Mouse (Mus musculus): ENCODE measurements around the gene Rxra. TPM values are rescaled to one million over a fixed set of nuclear protein-coding genes. Genes with fewer than 3 reads are reported as not detected.
A peak's percentile ranks its signal among the peaks of the same experiment; 100 is the strongest.

Gene Rxra
- polyA plus RNA-seq, 1 experiment from 2014 or later = 13.3 TPM

GRCm38 (mm10) chr2:27767773-27768172, 91.5 kb downstream of the Rxra start:
- H3K27ac ChIP-seq (ENCODE audit: low read depth) = peak overlapping the region; percentile 29; the same call in 1 of the 2 replicates

DNA sequence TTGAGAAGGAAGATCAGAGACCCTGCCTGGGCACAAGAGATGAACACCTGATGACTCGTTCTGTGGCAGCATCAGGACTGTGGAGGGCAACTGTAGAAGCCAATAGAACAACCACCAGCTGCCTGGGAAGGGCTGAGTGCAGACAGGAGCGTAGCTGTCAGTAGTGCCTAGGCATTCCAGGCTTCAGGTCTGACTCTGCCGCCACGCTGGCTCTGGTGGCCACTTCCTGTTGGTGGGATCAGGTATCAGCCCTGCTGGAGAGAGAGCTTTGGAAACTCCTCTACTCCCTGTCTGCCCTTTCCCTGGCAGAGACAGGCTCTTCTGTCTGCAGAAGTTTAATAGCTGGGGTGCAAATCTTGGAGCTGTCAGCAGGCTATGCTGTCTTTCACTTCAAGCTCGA, 93.5 kb downstream of the Rxra start:
- Histone ChIP-seq H3K9ac (replicated peaks) (no peak overlapping the region), H3K4me2 (ENCODE audit: low read depth, low read length) (no peak overlapping the region), H3K27ac (ENCODE audit: low read depth) (no peak overlapping the region), H3K36me3 (replicated peaks; ENCODE audit: insufficient read depth, low read length) (no peaks in the 10 kb centered on the region), H3K9me3 (ENCODE audit: low read length) (no peaks in the 10 kb centered on the region), H3K4me1 (ENCODE audit: insufficient read depth) (0 out of 2 replicates have a peak, but pooled peaks cover 8% of the 10 kb centered on the region), H3K4me3 (ENCODE audit: low read depth, low read length) (no peak overlapping the region), H3K27me3 (ENCODE audit: insufficient read depth, low read length) (no peaks in the 10 kb centered on the region)
- DNase-seq (no peak), ATAC-seq (no peak)
- 27% methylated on average over 5 of the region's 5 CpGs for WGBS (ENCODE audit: insufficient replicate concordance)
- TF ChIP-seq CTCF (IDR thresholded peaks at IDR 0.05; ENCODE audit: low read depth) = no peak
- TF ChIP-seq EP300 (IDR thresholded peaks at IDR 0.05; ENCODE audit: low read depth) = no peak

More at GRCm38 (mm10) chr2:27767773-27768172, 91.5 kb downstream of the Rxra start:
- 55% methylated on average over 7 of the region's 7 CpGs for WGBS (ENCODE audit: insufficient replicate concordance)
- no peaks in the 10 kb centered on the region for H3K27me3 ChIP-seq (ENCODE audit: insufficient read depth, low read length)
- H3K4me1 ChIP-seq (ENCODE audit: insufficient read depth) = 0 out of 2 replicates have a peak, but pooled peaks cover 7% of the 10 kb centered on the region
- ATAC-seq (no peak), DNase-seq (no peak)
- H3K9ac ChIP-seq (replicated peaks) = no peak overlapping the region
- no peaks in the 10 kb centered on the region for H3K36me3 ChIP-seq (replicated peaks; ENCODE audit: insufficient read depth, low read length)
- TF ChIP-seq CTCF (IDR thresholded peaks at IDR 0.05; ENCODE audit: low read depth) = no peak
- no peak for TF ChIP-seq EP300 (IDR thresholded peaks at IDR 0.05; ENCODE audit: low read depth)
- H3K9me3 ChIP-seq (ENCODE audit: low read length) = no peaks in the 10 kb centered on the region
- no peak overlapping the region for H3K4me3 ChIP-seq (ENCODE audit: low read depth, low read length)
- no peak overlapping the region for H3K4me2 ChIP-seq (ENCODE audit: low read depth, low read length)

- Histone ChIP-seq H3K4me2 (ENCODE audit: low read depth, low read length) (no peak overlapping the region), H3K9ac (replicated peaks) (no peak overlapping the region), H3K27me3 (ENCODE audit: insufficient read depth, low read length) (no peaks in the 10 kb centered on the region), H3K4me3 (ENCODE audit: low read depth, low read length) (no peak overlapping the region), H3K9me3 (ENCODE audit: low read length) (no peaks in the 10 kb centered on the region), H3K27ac (ENCODE audit: low read depth) (no peak overlapping the region), H3K4me1 (ENCODE audit: insufficient read depth) (0 out of 2 replicates have a peak, but pooled peaks cover 8% of the 10 kb centered on the region), H3K36me3 (replicated peaks; ENCODE audit: insufficient read depth, low read length) (no peaks in the 10 kb centered on the region)
- TF ChIP-seq EP300 (IDR thresholded peaks at IDR 0.05; ENCODE audit: low read depth) (no peak), CTCF (IDR thresholded peaks at IDR 0.05; ENCODE audit: low read depth) (peak; percentile 84)
- ATAC-seq = 0 out of 2 replicates have a peak, but pooled peaks have one; percentile 18
- DNase-seq = peak; percentile 67
- 4% methylated on average over 4 of the region's 4 CpGs for WGBS (ENCODE audit: insufficient replicate concordance)
These were observed 94.0 kb downstream of the Rxra start for GRCm38 (mm10) chr2:27770205-27770604.

- Histone ChIP-seq H3K27me3 (ENCODE audit: insufficient read depth, low read length) (no peaks in the 10 kb centered on the region), H3K9me3 (ENCODE audit: low read length) (no peaks in the 10 kb centered on the region), H3K36me3 (replicated peaks; ENCODE audit: insufficient read depth, low read length) (no peaks in the 10 kb centered on the region), H3K4me1 (ENCODE audit: insufficient read depth) (0 out of 2 replicates have a peak, but pooled peaks cover 8% of the 10 kb centered on the region), H3K4me3 (ENCODE audit: low read depth, low read length) (no peak overlapping the region), H3K4me2 (ENCODE audit: low read depth, low read length) (no peak overlapping the region), H3K27ac (ENCODE audit: low read depth) (no peak overlapping the region), H3K9ac (replicated peaks) (no peak overlapping the region)
- 25% methylated on average over 7 of the region's 7 CpGs for WGBS (ENCODE audit: insufficient replicate concordance)
- peak; percentile 86 for DNase-seq
- ATAC-seq = peak; percentile 12; the same call in 1 of the 2 replicates
- peak; percentile 93 for TF ChIP-seq CTCF (IDR thresholded peaks at IDR 0.05; ENCODE audit: low read depth)
- TF ChIP-seq EP300 (IDR thresholded peaks at IDR 0.05; ENCODE audit: low read depth) = no peak
These were observed 95.7 kb downstream of the Rxra start for GRCm38 (mm10) chr2:27771936-27772335.

DNA sequence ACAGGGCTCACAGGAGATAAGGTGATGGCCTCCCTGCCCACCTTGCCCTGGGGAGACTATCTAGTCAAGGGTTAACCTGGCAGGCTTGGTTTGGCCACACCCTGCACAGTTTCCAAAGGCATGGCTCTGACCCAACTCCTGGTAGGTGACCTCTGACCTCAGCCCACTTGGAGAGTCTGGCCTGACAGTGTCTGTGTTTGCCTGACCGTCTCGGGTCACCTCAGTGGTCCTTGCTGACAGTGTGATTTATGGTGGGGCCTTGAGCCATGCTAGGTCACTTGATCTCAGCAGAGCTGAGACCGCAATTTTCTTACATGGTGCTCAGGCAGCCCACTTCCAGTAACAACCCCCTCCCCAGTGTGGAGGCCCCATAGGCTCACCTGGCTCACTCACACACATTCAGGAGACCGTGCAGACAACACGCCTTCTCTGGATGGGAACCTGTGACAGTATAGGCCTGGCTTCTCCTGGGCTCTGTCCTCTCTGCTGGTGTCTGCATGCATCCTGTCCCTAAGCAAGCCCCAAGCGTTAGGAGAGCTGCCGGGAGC, 96.7 kb downstream of the Rxra start:
- Histone ChIP-seq H3K9ac (replicated peaks) (no peak overlapping the region), H3K9me3 (ENCODE audit: low read length) (no peaks in the 10 kb centered on the region), H3K36me3 (replicated peaks; ENCODE audit: insufficient read depth, low read length) (no peaks in the 10 kb centered on the region), H3K27ac (ENCODE audit: low read depth) (no peak overlapping the region), H3K4me2 (ENCODE audit: low read depth, low read length) (no peak overlapping the region), H3K4me1 (ENCODE audit: insufficient read depth) (0 out of 2 replicates have a peak, but pooled peaks cover 11% of the 10 kb centered on the region), H3K27me3 (ENCODE audit: insufficient read depth, low read length) (no peaks in the 10 kb centered on the region), H3K4me3 (ENCODE audit: low read depth, low read length) (no peak overlapping the region)
- WGBS (ENCODE audit: insufficient replicate concordance) = 55% methylated on average over 7 of the region's 7 CpGs
- TF ChIP-seq CTCF (IDR thresholded peaks at IDR 0.05; ENCODE audit: low read depth) = no peak
- TF ChIP-seq EP300 (IDR thresholded peaks at IDR 0.05; ENCODE audit: low read depth) = no peak
- peak; percentile 28 for DNase-seq
- ATAC-seq = 0 out of 2 replicates have a peak, but pooled peaks have one; percentile 19

DNA sequence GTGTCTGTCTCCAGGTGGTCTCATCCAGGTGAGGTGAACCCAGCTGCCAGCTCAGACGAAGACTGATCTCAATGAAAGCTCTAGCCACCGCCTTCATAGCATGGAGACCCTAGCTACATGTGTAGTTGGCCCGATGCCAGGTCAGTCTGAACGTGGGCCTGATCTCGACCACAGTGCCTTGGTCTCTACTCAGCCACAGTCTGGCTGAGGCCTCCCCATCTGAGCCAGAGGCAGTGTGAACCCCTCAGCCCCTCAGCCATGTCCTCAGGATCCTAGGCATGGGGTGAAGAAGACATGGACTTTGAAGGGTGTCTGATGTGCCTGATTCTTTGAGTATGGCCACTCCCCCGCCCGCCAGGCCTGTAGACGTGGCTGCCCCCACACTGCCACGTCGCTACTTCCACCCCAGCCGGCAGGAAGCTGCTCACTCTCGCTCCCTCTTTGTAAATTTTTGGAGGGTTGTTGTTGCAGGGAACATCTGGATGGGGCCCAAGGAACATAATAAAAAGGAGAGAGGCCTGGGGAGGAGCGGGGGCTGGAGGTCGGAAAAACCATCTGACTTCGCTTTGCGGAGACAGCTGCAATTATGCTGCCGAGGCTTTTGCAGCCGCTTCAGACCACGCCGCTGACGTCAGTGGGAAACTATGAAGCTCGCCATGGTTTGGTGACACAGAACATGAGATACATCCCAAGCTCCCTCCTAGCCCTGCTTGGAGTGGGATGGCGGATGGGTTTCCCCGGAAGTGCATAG, 97.9 kb downstream of the Rxra start:
- DNase-seq = peak; percentile 20
- TF ChIP-seq CTCF (IDR thresholded peaks at IDR 0.05; ENCODE audit: low read depth) (no peak), EP300 (IDR thresholded peaks at IDR 0.05; ENCODE audit: low read depth) (no peak)
- Histone ChIP-seq H3K27me3 (ENCODE audit: insufficient read depth, low read length) (no peaks in the 10 kb centered on the region), H3K9ac (replicated peaks) (no peak overlapping the region), H3K9me3 (ENCODE audit: low read length) (no peaks in the 10 kb centered on the region), H3K4me1 (ENCODE audit: insufficient read depth) (0 out of 2 replicates have a peak, but pooled peaks cover 15% of the 10 kb centered on the region), H3K27ac (ENCODE audit: low read depth) (no peak overlapping the region), H3K4me2 (ENCODE audit: low read depth, low read length) (no peak overlapping the region), H3K4me3 (ENCODE audit: low read depth, low read length) (no peak overlapping the region), H3K36me3 (replicated peaks; ENCODE audit: insufficient read depth, low read length) (no peaks in the 10 kb centered on the region)
- WGBS (ENCODE audit: insufficient replicate concordance) = 70% methylated on average over 24 of the region's 24 CpGs
- no peak for ATAC-seq
